ENCODE assay signal across 9 mouse cellular contexts in the genomic region with DNA sequence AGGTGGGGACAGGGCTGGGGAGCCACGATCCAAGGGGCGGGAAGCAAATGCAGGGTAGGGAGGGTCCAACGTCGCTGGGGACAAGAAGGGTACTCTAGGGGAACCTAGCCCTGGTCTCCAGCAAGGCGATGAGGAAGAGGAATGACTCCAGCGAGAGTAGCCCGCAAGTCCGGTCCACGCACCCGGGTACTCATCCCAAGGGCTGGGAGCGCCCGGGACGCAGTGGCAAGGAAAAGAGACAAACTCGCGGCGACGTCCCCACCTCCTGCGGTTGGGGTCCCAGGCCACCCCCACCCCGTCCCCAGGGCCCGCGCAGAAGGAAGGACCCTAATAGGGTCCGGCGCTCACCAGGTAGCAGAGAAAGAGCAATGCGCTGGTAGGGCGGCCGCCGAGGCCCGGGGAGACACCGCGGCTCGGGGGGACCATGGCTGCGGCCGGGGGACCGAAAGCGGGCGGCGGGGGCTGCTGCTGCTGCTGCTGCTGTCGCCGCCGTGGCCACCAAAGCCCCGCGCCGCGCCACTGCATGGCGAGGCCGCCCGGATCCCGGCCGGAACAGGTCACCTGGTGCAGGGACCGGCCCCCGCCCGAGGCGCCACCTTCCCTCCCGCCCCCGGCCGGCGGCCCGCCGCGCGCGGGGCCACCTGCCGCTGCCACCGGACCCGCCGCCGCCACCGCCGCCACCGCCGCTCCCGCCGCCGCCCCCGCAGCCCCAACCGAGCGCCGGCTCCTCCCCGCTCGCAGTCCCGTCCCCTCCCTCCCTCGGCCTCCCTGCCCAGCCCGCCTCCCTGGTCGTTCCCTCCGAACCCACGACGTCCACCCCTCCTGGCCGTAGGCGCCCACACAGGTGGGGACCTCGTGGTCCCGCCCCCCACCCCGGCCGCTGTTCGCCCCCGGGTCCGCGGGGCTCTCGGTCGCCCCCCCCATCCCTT. TPM values are rescaled to one million over a fixed set of nuclear protein-coding genes. Genes with fewer than 3 reads are reported as not detected.
DNase-seq lines count a peak whose midpoint lies in the region; ATAC-seq lines count a peak whose summit lies in the region.
"Had no signal": no experiment of that assay in that cellular context is flagged by ENCODE, and none has a peak within 500 bp of the region (broad histone marks: within the 10 kb centered on the region; RNA-seq: fewer than 3 reads in every experiment).

No protein-coding gene starts in this region.

- no peaks in the 10 kb centered on the region for H3K9me3 ChIP-seq in heart, embryonic 16.5 days (replicated peaks; ENCODE audit: control insufficient read depth, low read length)
- no peaks in the 10 kb centered on the region for H3K9me3 ChIP-seq in limb, embryonic 13.5 days
- H3K9me3 ChIP-seq in midbrain, embryonic 16.5 days (replicated peaks; ENCODE audit: control insufficient read depth, low read length, poor library complexity, severe bottlenecking): no peaks in the 10 kb centered on the region

- peaks cover 12% of the 10 kb centered on the region for H3K4me1 ChIP-seq in heart, embryonic 16.5 days (ENCODE audit: control insufficient read depth, insufficient read depth, low read length)
- peaks cover 22% of the 10 kb centered on the region; the same call in 1 of the 2 replicates for H3K4me1 ChIP-seq in limb, embryonic 13.5 days
- peaks cover 14% of the 10 kb centered on the region for H3K4me1 ChIP-seq in midbrain, embryonic 16.5 days (ENCODE audit: control insufficient read depth, insufficient read depth, low read length)

- under 1% methylated on average over 31 of the region's 99 CpGs for WGBS in heart, embryonic 16.5 days
- WGBS in limb, embryonic 13.5 days: 1% methylated on average over 42 of the region's 99 CpGs
- under 1% methylated on average over 51 of the region's 99 CpGs for WGBS in midbrain, embryonic 16.5 days

- ATAC-seq in heart, embryonic 16.5 days (replicated peaks; ENCODE audit: extremely low read depth, insufficient read depth, low FRiP score): 0 out of 2 replicates have a peak, but pooled peaks have one; percentile 12
- ATAC-seq in limb, embryonic 13.5 days (ENCODE audit: low FRiP score, low read depth): peak; percentile 46; the same call in 1 of the 2 replicates
- peak; percentile 49 for ATAC-seq in midbrain, embryonic 16.5 days
- no peak for ATAC-seq in inflammation-experienced regulatory T-cells, adult 6 months

- peaks cover 26% of the 10 kb centered on the region for H3K27me3 ChIP-seq in heart, embryonic 16.5 days (ENCODE audit: control insufficient read depth, insufficient read depth, low read length)
- H3K27me3 ChIP-seq in limb, embryonic 13.5 days: peaks cover 59% of the 10 kb centered on the region
- no peaks in the 10 kb centered on the region for H3K27me3 ChIP-seq in midbrain, embryonic 16.5 days (ENCODE audit: control insufficient read depth, insufficient read depth, low read depth, low read length)

- H3K36me3 ChIP-seq in heart, embryonic 16.5 days (ENCODE audit: control insufficient read depth, insufficient read depth): no peaks in the 10 kb centered on the region
- no peaks in the 10 kb centered on the region for H3K36me3 ChIP-seq in limb, embryonic 13.5 days
- no peaks in the 10 kb centered on the region for H3K36me3 ChIP-seq in midbrain, embryonic 16.5 days (ENCODE audit: control insufficient read depth, insufficient read depth, low read length)

- H3K4me2 ChIP-seq in heart, embryonic 16.5 days (ENCODE audit: low read depth, low read length): peak overlapping the region; percentile 99
- peak overlapping the region; percentile 100 for H3K4me2 ChIP-seq in limb, embryonic 13.5 days (replicated peaks)
- H3K4me2 ChIP-seq in midbrain, embryonic 16.5 days (ENCODE audit: low read length): peak overlapping the region; percentile 83

- H3K9ac ChIP-seq in heart, embryonic 16.5 days (ENCODE audit: low read length): peak overlapping the region; percentile 72
- peak overlapping the region; percentile 72 for H3K9ac ChIP-seq in limb, embryonic 13.5 days
- peak overlapping the region; percentile 91 for H3K9ac ChIP-seq in midbrain, embryonic 16.5 days (ENCODE audit: low read depth, low read length)

- H3K27ac ChIP-seq in heart, embryonic 16.5 days (ENCODE audit: low read length): no peak overlapping the region
- H3K27ac ChIP-seq in limb, embryonic 13.5 days: no peak overlapping the region
- H3K27ac ChIP-seq in midbrain, embryonic 16.5 days (ENCODE audit: low read length): peak overlapping the region; percentile 78

- peak overlapping the region; percentile 70 for H3K4me3 ChIP-seq in heart, embryonic 16.5 days (ENCODE audit: low read length)
- H3K4me3 ChIP-seq in limb, embryonic 13.5 days: peak overlapping the region; percentile 69
- peak overlapping the region; percentile 58 for H3K4me3 ChIP-seq in midbrain, embryonic 16.5 days (ENCODE audit: low read depth, low read length)
- H3K4me3 ChIP-seq: myocyte had no signal

- DNase-seq in adrenal gland, adult (ENCODE audit: inconsistent age in 2 of 2, low spot score in 1 of 2): peak; percentile 33 to 67
- no peak for DNase-seq in adrenal gland, adult 8-10 months
- DNase-seq in Muller cell, postnatal 12 days (ENCODE audit: inconsistent ontology term): peak; percentile 60
- DNase-seq in embryo, embryonic 10 days (ENCODE audit: low spot score): peak; percentile 14

RNA-seq across cellular contexts. Expression of gene Sel1l3, which starts 0.7 kb away (rescaled TPM):
- 1 to 10 TPM; 1.5 to 3.9 (median 2.1) TPM for total RNA-seq in adrenal gland, adult 8-10 months (2022)
- 0.91 and 1.4 TPM in 2 replicates for polyA plus RNA-seq in heart, embryonic 16.5 days (2015; fragmentation: Nextera tagmentation; extraction: Ambion mirVana)
- polyA plus RNA-seq in limb, embryonic 13.5 days (2015; fragmentation: Nextera tagmentation; extraction: Ambion mirVana): 2.1 and 2.6 TPM in 2 replicates
- polyA plus RNA-seq in midbrain, embryonic 16.5 days (2015; fragmentation: Nextera tagmentation; extraction: Ambion mirVana): 6.8 and 7.3 TPM in 2 replicates
- polyA plus RNA-seq in inflammation-experienced regulatory T-cells, adult 6 months (2017; shearing (Covaris generic)): under 1 TPM in 1 of 3 experiments, not detected in 2; 0.13 TPM

RNA-seq across cellular contexts. Expression of gene Smim20, which starts 53.8 kb away (rescaled TPM):
- 10 to 100 TPM; 55.6 to 62.9 (median 59.5) TPM for total RNA-seq in adrenal gland, adult 8-10 months (2022)
- 188 and 196 TPM in 2 replicates for polyA plus RNA-seq in heart, embryonic 16.5 days (2015; fragmentation: Nextera tagmentation; extraction: Ambion mirVana)
- 78.0 and 88.5 TPM in 2 replicates for polyA plus RNA-seq in limb, embryonic 13.5 days (2015; fragmentation: Nextera tagmentation; extraction: Ambion mirVana)
- 65.6 and 71.0 TPM in 2 replicates for polyA plus RNA-seq in midbrain, embryonic 16.5 days (2015; fragmentation: Nextera tagmentation; extraction: Ambion mirVana)
- 100 to 1,000 TPM; 107 to 114 (median 113) TPM for polyA plus RNA-seq in inflammation-experienced regulatory T-cells, adult 6 months (2017; shearing (Covaris generic))
